Mouse (Mus musculus) adrenal gland, adult 18-20 months (tissue): Measurements from ENCODE around the gene Naaladl2. TPM values are rescaled to one million over a fixed set of nuclear protein-coding genes. Genes with fewer than 3 reads are reported as not detected.

Source experiments
- DNase-seq, 2 experiments: peaks; one replicate each; pipeline ENCODE4 v3.0.0; 2021 to 2022; ENCODE audit warnings: low spot score in 2 of 2
- total RNA-seq, 2 experiments: library from RNA; stranded (reverse); gene quantifications; 1 replicate in 1 of 2; 2 replicates in 1 of 2; pipeline ENCODE4 v1.2.3; 2021

Gene Naaladl2
- total RNA-seq, 2 experiments from 2014 or later: 2.7 TPM

- DNase-seq: no peak
Measured at GRCm38 (mm10) chr3:24982111-24982510, 161.9 kb downstream of the Naaladl2 start.

- no peak for DNase-seq
Measured at GRCm38 (mm10) chr3:24942170-24942569, 201.9 kb downstream of the Naaladl2 start.

- no peak for DNase-seq
Measured at GRCm38 (mm10) chr3:24938507-24939182, 205.4 kb downstream of the Naaladl2 start.

GRCm38 (mm10) chr3:24921811-24922210 lies 222.2 kb downstream of the Naaladl2 start:
- no peak for DNase-seq

DNA sequence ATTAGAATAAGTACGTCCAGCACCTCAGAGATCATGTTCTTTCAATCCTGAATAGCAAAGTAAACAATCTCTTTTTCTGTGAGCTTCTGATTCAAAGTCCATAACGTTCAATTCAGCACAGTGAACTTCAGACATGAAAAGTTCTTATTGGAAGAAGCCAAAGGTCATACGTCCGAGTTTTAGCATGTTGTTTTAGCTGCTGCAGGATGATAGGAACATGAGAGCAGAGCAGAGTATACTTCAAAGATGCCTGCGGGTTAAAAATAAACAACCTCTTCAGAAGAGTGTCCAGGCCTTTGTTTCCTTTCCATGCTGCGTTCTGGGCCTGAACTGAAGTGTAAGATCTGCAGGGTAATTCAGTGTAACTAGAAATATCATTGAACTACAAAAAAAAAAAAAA lies 222.7 kb downstream of the Naaladl2 start:
- DNase-seq: no peak

DNA sequence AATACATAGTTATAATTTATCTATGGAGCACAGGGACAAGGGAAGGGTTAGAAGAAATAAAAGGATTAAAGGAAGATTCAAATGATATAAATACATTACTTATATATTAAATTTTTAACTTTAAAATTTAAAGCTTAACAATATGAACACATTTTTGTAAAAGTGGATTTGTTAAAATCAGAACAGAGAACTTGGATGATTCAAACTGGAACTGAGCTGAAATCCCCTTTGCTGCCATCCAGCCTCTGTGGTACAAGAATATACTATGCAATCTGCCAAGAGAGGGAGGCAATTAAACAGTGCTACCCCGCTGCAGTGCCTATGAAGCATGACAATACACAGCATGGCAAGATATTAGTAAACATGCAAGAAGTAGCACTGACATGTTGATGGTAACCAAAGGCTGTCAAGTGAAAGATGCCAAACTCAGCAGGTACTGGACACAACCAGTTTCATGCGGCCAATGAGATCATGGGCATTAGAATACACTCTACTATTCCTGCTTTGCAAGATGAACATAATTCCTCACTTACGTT lies 238.6 kb downstream of the Naaladl2 start:
- DNase-seq: no peak

DNA sequence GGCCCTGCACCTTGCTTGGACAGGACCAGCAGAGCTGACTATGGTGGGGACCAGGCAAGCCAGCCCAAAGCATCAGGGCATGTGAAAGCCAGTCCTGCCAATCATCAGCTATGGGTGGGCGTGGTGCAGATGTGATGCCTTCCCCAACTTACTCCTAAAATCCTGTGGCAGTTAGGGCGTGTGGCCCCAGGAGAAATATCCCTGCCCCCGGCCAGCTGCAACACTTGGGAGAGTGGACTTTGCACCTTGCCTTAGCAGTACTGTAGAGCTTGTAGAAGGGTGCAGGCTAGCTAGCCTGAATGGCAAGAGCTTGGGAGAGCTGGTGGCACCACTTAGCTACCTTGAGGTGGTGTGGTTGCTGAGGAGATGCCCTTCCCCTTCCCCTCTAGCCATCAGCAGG lies 255.3 kb downstream of the Naaladl2 start:
- DNase-seq: no peak

DNA sequence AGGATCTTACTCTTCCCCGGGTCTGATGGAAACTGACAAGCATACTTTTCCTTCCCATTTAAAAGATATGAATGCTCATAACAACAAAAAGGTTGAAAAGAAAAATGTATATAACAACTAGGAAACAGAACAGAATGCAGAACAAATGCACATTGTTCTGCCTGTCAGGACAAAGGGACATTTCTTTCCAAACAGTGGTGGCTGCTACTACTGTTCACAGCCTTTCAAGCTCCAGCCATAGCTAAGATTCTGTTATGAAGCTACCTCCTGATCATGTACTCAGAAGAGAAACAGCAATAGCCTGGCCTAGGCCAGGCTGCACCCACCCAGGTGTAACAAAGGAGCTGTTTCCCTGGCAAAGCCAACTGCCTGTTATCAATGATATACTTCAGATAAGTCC lies 271.8 kb downstream of the Naaladl2 start:
- DNase-seq: no peak

GRCm38 (mm10) chr3:24852936-24853335 lies 291.1 kb downstream of the Naaladl2 start:
- no peak for DNase-seq

GRCm38 (mm10) chr3:24796739-24797138 lies 347.3 kb downstream of the Naaladl2 start:
- DNase-seq: no peak

DNA sequence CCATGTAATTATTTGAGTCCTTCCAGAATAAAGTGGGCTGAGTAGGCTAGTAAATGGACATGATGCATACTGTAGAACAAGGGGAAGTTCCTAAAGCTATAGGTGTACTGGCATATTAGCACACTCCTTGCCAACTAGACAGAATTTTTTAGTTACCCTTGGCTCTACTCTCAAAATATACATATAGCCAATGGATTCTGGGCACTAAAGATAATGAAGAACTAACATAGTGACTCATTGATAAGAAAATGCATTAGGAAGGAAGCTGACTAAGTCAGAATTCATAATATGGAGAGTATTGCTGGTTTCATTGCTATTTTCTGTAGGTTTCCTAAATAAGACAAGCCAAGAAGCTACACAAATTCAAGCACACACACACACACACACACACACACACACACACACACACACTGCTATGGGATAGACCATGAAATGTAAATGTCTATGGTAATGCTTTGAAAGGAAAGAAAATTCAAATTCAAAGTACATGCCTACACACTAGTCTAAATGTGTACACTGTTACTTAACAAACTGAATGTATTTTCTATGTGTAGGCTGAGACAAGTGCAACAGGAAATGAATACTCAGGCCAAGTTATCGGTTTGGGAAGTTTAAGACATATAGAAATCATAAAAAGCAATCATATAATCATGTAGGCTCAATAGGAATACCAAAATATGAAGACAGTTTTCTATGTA lies 356.5 kb downstream of the Naaladl2 start:
- DNase-seq: no peak

GRCm38 (mm10) chr3:24784108-24784507 lies 360.0 kb downstream of the Naaladl2 start:
- no peak for DNase-seq

DNA sequence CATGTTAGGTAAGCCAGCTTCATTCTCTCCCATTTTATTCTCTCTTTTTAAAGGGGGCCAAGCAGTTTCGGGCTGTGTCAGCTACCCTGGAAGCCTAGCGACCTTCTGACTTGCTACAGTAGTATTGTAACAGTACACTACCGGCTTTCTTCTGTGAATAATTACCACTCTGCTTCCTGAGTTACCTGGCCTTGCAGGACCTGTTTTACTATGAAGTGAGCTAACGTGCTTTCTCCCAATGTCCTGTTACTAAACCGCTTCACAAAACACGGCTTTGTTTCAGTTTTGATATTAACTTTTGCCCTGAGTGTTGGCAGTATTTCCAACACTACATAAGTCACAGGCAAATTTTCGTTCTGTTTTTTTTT lies 360.6 kb downstream of the Naaladl2 start:
- DNase-seq: no peak

DNA sequence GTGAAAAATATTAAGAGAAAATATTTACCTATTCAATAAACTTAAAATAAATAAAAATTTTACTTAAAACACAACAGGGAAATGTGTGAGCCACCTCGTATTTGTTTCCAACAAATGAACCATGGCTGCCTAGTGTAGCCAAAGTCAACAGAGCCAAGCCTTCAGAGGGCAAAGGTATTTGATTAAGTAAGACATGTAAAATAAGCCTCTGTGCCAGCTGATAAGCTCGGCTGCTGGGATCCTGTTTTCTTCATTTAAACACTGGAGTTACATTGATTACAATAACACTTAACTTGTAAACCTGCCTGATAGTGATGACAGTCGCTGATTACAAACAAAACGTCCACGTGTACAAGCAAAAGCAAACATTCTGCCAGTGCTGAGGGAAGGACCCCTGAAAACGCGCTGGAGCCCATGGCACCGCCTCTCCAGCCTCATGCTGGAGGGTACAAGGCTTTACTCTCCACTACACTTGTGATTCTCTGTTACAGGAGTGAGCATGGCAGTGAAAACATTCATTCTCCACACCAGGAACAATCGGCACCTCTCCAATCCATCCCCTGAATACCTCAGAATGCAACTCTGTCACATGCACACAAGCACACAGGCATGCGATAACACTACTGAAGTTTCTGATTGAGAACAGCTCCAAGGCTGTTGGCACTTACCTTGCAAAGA lies 361.1 kb downstream of the Naaladl2 start:
- no peak for DNase-seq

DNA sequence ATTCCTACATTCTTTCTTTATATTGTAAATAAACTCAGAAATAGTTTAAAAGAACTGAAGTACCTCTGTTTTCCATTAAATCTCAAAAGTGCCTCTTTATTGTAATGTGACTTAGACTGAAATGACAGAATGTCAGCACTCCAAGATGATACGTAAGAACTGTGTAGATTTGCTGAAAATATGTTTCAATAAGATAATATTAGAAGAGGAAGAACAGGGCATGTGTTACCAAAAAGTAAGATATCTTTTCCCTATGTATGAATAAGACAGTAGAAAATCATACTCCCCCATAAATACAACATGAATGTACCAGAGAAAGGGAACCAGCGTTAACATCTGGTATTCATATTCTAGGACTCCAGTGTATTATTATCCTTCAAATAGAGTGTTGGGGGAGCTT lies 362.4 kb downstream of the Naaladl2 start:
- no peak for DNase-seq

- no peak for DNase-seq
Measured at GRCm38 (mm10) chr3:24778416-24778815, 365.6 kb downstream of the Naaladl2 start.

GRCm38 (mm10) chr3:24749055-24749454 lies 395.0 kb downstream of the Naaladl2 start:
- no peak for DNase-seq

GRCm38 (mm10) chr3:24747182-24747856 lies 396.7 kb downstream of the Naaladl2 start:
- no peak for DNase-seq

- DNase-seq: no peak
Measured at GRCm38 (mm10) chr3:24743946-24744345, 400.1 kb downstream of the Naaladl2 start.

DNA sequence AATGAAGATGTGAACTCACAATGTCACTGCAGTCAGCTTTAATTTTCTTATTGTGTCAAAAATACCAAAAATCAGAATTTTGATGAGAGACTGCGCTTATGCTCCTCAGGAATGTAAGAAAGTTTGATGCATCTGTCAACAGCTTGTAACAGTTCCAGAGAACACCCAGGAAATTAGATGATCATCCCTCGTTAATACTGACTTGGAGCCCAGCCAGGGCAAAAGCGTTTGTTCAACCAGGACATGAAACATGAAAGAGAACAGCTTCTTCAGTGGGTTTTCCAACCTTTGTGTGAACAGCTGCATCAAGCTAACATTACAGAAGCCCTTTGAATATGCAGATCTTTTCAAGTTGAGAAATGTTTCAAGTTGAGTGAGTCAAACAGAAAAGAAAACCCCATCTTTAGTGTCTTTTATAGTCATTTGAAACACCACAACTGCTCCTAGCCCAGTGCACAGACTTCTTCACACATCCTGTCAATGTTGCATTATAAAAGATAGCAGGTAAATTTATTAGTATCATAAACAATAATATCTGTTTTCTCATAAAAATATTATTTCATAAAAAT lies 424.8 kb downstream of the Naaladl2 start:
- no peak for DNase-seq

- no peak for DNase-seq
Measured at GRCm38 (mm10) chr3:24714770-24715169, 429.3 kb downstream of the Naaladl2 start.
